Mouse (Mus musculus): ENCODE results near the gene Cdsn. TPM values are rescaled to one million over a fixed set of nuclear protein-coding genes. Genes with fewer than 3 reads are reported as not detected.

The Cdsn gene
- polyA plus RNA-seq, 1 experiment from 2014 or later = 0.25 TPM

GRCm38 (mm10) chr17:35509284-35509683 lies 42.6 kb upstream of the Cdsn start:
- WGBS = 48% methylated on average over 8 of the region's 8 CpGs
- Histone ChIP-seq H3K9ac (no peak overlapping the region), H3K36me3 (replicated peaks; ENCODE audit: control insufficient read depth, insufficient read depth) (no peaks in the 10 kb centered on the region), H3K27me3 (ENCODE audit: control insufficient read depth, insufficient read depth, low read length) (peaks cover 28% of the 10 kb centered on the region), H3K27ac (no peak overlapping the region), H3K4me1 (replicated peaks; ENCODE audit: control insufficient read depth, insufficient read depth, low read length) (no peaks in the 10 kb centered on the region), H3K4me3 (replicated peaks; ENCODE audit: low read length) (no peak overlapping the region), H3K9me3 (ENCODE audit: control insufficient read depth, low read length) (no peaks in the 10 kb centered on the region), H3K4me2 (replicated peaks) (no peak overlapping the region)
- ATAC-seq (ENCODE audit: low FRiP score) = no peak
- DNase-seq (ENCODE audit: low spot score) = no peak

GRCm38 (mm10) chr17:35512916-35513626 lies 38.9 kb upstream of the Cdsn start:
- WGBS = 92% methylated on average over 7 of the region's 7 CpGs
- H3K36me3 ChIP-seq (replicated peaks; ENCODE audit: control insufficient read depth, insufficient read depth) = no peaks in the 10 kb centered on the region
- H3K4me3 ChIP-seq (replicated peaks; ENCODE audit: low read length) = no peak overlapping the region
- DNase-seq (ENCODE audit: low spot score) (peak; percentile 47), ATAC-seq (ENCODE audit: low FRiP score) (no peak)
- no peak overlapping the region for H3K27ac ChIP-seq
- no peaks in the 10 kb centered on the region for H3K9me3 ChIP-seq (ENCODE audit: control insufficient read depth, low read length)
- H3K4me1 ChIP-seq (replicated peaks; ENCODE audit: control insufficient read depth, insufficient read depth, low read length) = peaks cover 15% of the 10 kb centered on the region
- H3K4me2 ChIP-seq (replicated peaks) = no peak overlapping the region
- no peak overlapping the region for H3K9ac ChIP-seq
- 0 out of 2 replicates have a peak, but pooled peaks cover 4% of the 10 kb centered on the region for H3K27me3 ChIP-seq (ENCODE audit: control insufficient read depth, insufficient read depth, low read length)

- H3K36me3 ChIP-seq (replicated peaks; ENCODE audit: control insufficient read depth, insufficient read depth) = no peaks in the 10 kb centered on the region
- ATAC-seq (ENCODE audit: low FRiP score) (no peak), DNase-seq (ENCODE audit: low spot score) (peak; percentile 56)
- no peak overlapping the region for H3K4me3 ChIP-seq (replicated peaks; ENCODE audit: low read length)
- no peaks in the 10 kb centered on the region for H3K9me3 ChIP-seq (ENCODE audit: control insufficient read depth, low read length)
- WGBS = 16% methylated on average over 2 of the region's 2 CpGs
- H3K27ac ChIP-seq = no peak overlapping the region
- H3K4me2 ChIP-seq (replicated peaks) = no peak overlapping the region
- H3K9ac ChIP-seq = no peak overlapping the region
- 0 out of 2 replicates have a peak, but pooled peaks cover 4% of the 10 kb centered on the region for H3K27me3 ChIP-seq (ENCODE audit: control insufficient read depth, insufficient read depth, low read length)
- H3K4me1 ChIP-seq (replicated peaks; ENCODE audit: control insufficient read depth, insufficient read depth, low read length) = peaks cover 15% of the 10 kb centered on the region
Measured at GRCm38 (mm10) chr17:35513886-35514285, 38.0 kb upstream of the Cdsn start.

- no peaks in the 10 kb centered on the region for H3K36me3 ChIP-seq (replicated peaks; ENCODE audit: control insufficient read depth, insufficient read depth)
Measured at GRCm38 (mm10) chr17:35514756-35515155, 37.2 kb upstream of the Cdsn start.

GRCm38 (mm10) chr17:35515911-35516640 lies 35.9 kb upstream of the Cdsn start:
- Histone ChIP-seq H3K27ac (no peak overlapping the region), H3K27me3 (ENCODE audit: control insufficient read depth, insufficient read depth, low read length) (0 out of 2 replicates have a peak, but pooled peaks cover 4% of the 10 kb centered on the region), H3K4me1 (replicated peaks; ENCODE audit: control insufficient read depth, insufficient read depth, low read length) (peaks cover 15% of the 10 kb centered on the region), H3K9ac (peak overlapping the region; percentile 37), H3K36me3 (replicated peaks; ENCODE audit: control insufficient read depth, insufficient read depth) (no peaks in the 10 kb centered on the region), H3K4me2 (replicated peaks) (peak overlapping the region; percentile 80), H3K9me3 (ENCODE audit: control insufficient read depth, low read length) (no peaks in the 10 kb centered on the region), H3K4me3 (replicated peaks; ENCODE audit: low read length) (peak overlapping the region; percentile 44)
- WGBS = 7% methylated on average over 25 of the region's 25 CpGs
- no peak for DNase-seq (ENCODE audit: low spot score)
- peak; percentile 15; the same call in 1 of the 2 replicates for ATAC-seq (ENCODE audit: low FRiP score)

More at GRCm38 (mm10) chr17:35514756-35515155, 37.2 kb upstream of the Cdsn start:
- 39% methylated on average over 6 of the region's 6 CpGs for WGBS
- ATAC-seq (ENCODE audit: low FRiP score) = no peak
- H3K27me3 ChIP-seq (ENCODE audit: control insufficient read depth, insufficient read depth, low read length) = 0 out of 2 replicates have a peak, but pooled peaks cover 4% of the 10 kb centered on the region
- H3K27ac ChIP-seq = no peak overlapping the region
- H3K9me3 ChIP-seq (ENCODE audit: control insufficient read depth, low read length) = no peaks in the 10 kb centered on the region
- DNase-seq (ENCODE audit: low spot score) = no peak
- H3K4me1 ChIP-seq (replicated peaks; ENCODE audit: control insufficient read depth, insufficient read depth, low read length) = peaks cover 15% of the 10 kb centered on the region
- no peak overlapping the region for H3K4me3 ChIP-seq (replicated peaks; ENCODE audit: low read length)
- no peak overlapping the region; the same call in 1 of the 2 replicates for H3K4me2 ChIP-seq (replicated peaks)
- no peak overlapping the region for H3K9ac ChIP-seq

GRCm38 (mm10) chr17:35516652-35517500 lies 35.1 kb upstream of the Cdsn start, which contains the start of the genes Tcf19 and Cchcr1:
TSS of gene Tcf19 (minus strand) at chr17:35516824.
TSS of gene Cchcr1 (plus strand) at chr17:35517100.
- Histone ChIP-seq H3K9me3 (ENCODE audit: control insufficient read depth, low read length) (no peaks in the 10 kb centered on the region), H3K36me3 (replicated peaks; ENCODE audit: control insufficient read depth, insufficient read depth) (0 out of 2 replicates have a peak, but pooled peaks cover 3% of the 10 kb centered on the region), H3K4me3 (replicated peaks; ENCODE audit: low read length) (peak within 1 kb of the TSS; percentile 44), H3K9ac (peak within 1 kb of the TSS; percentile 42), H3K27me3 (ENCODE audit: control insufficient read depth, insufficient read depth, low read length) (0 out of 2 replicates have a peak, but pooled peaks cover 4% of the 10 kb centered on the region), H3K27ac (no peak within 1 kb of the TSS), H3K4me2 (replicated peaks) (peak within 1 kb of the TSS; percentile 80), H3K4me1 (replicated peaks; ENCODE audit: control insufficient read depth, insufficient read depth, low read length) (peaks cover 15% of the 10 kb centered on the region)
- under 1% methylated on average over 67 of the region's 67 CpGs for WGBS
- ATAC-seq (ENCODE audit: low FRiP score) (peak; percentile 94), DNase-seq (ENCODE audit: low spot score) (peak; percentile 94)

- Histone ChIP-seq H3K4me2 (replicated peaks) (peak overlapping the region; percentile 80), H3K9ac (peak overlapping the region; percentile 42), H3K27ac (no peak overlapping the region), H3K4me3 (replicated peaks; ENCODE audit: low read length) (peak overlapping the region; percentile 44), H3K36me3 (replicated peaks; ENCODE audit: control insufficient read depth, insufficient read depth) (0 out of 2 replicates have a peak, but pooled peaks cover 3% of the 10 kb centered on the region), H3K27me3 (ENCODE audit: control insufficient read depth, insufficient read depth, low read length) (0 out of 2 replicates have a peak, but pooled peaks cover 4% of the 10 kb centered on the region), H3K4me1 (replicated peaks; ENCODE audit: control insufficient read depth, insufficient read depth, low read length) (peaks cover 15% of the 10 kb centered on the region), H3K9me3 (ENCODE audit: control insufficient read depth, low read length) (no peaks in the 10 kb centered on the region)
- ATAC-seq (ENCODE audit: low FRiP score) (no peak), DNase-seq (ENCODE audit: low spot score) (no peak)
- 10% methylated on average over 12 of the region's 12 CpGs for WGBS
Measured at GRCm38 (mm10) chr17:35517526-35517925, 34.4 kb upstream of the Cdsn start.

GRCm38 (mm10) chr17:35524354-35524753 lies 27.6 kb upstream of the Cdsn start:
- no peak overlapping the region for H3K4me2 ChIP-seq (replicated peaks)
- ATAC-seq (ENCODE audit: low FRiP score) (no peak), DNase-seq (ENCODE audit: low spot score) (no peak)
- no peak overlapping the region for H3K9ac ChIP-seq
- no peaks in the 10 kb centered on the region for H3K27me3 ChIP-seq (ENCODE audit: control insufficient read depth, insufficient read depth, low read length)
- peaks cover 8% of the 10 kb centered on the region; the same call in 1 of the 2 replicates for H3K36me3 ChIP-seq (replicated peaks; ENCODE audit: control insufficient read depth, insufficient read depth)
- no peak overlapping the region for H3K4me3 ChIP-seq (replicated peaks; ENCODE audit: low read length)
- H3K9me3 ChIP-seq (ENCODE audit: control insufficient read depth, low read length) = no peaks in the 10 kb centered on the region
- 86% methylated on average over 9 of the region's 9 CpGs for WGBS
- H3K27ac ChIP-seq = no peak overlapping the region
- no peaks in the 10 kb centered on the region for H3K4me1 ChIP-seq (replicated peaks; ENCODE audit: control insufficient read depth, insufficient read depth, low read length)
